Mouse (Mus musculus) c-Kit-positive CD71-negative TER-119-negative erythroid progenitor cells, embryonic 14.5 days (primary cell): ENCODE measurements around the gene Mical3.

Source experiments
- DNase-seq: peaks from one replicate; pipeline ENCODE4 v3.0.0-alpha.2; 2013; ENCODE audit warnings: low read depth

The Mical3 gene

DNA sequence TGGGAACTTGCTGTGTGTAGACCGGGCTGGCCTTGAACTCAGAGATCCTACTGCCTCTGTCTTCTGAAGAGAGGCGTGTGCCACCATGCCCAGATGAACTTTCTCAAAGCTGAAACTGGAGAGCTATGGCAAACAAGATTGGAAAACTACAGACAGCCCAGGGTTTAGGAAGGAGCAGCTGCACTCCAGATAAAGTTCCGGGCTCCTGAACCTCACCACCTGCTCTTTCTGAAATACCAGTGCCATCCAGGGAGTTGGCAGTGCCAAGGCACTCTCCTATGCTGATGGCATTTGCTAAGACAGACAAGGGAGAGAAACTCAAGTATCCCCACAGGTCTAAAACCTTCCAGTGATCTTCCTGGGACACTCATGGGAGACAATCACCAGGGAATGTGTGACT lies 166.6 kb downstream of the Mical3 start:
- DNase-seq, result no peak

- no peak for DNase-seq
These were observed 170.3 kb downstream of the Mical3 start for GRCm38 (mm10) chr6:120960338-120961030.

- no peak for DNase-seq
These were observed 173.5 kb downstream of the Mical3 start for GRCm38 (mm10) chr6:120957331-120957730.

GRCm38 (mm10) chr6:120956259-120957161 lies 174.3 kb downstream of the Mical3 start:
- peak; percentile 71 for DNase-seq

- DNase-seq, result peak; percentile 46
These were observed 175.6 kb downstream of the Mical3 start for GRCm38 (mm10) chr6:120955215-120955614.

GRCm38 (mm10) chr6:120954241-120954640 lies 176.6 kb downstream of the Mical3 start:
- no peak for DNase-seq

GRCm38 (mm10) chr6:120952475-120952874 lies 178.3 kb downstream of the Mical3 start:
- no peak for DNase-seq

DNA sequence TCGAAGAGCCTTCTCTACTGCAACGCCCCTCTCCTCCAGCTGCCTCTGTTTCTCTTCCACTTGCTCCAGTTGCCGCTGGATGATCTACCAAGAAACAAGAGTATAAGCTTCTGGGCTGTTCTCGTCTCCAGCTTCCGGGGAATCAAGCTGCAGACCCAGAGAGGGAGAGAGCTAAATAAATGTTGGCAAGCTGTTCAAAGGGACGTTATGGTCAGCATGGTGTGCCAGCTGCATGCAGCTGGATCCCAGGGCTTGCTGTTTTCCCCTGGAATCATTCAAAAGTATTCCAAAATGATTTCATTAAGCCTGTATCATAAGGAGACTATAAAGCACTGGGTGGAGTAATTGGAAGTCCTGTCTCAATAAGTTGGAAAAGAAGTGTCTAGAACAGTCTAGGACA lies 179.5 kb downstream of the Mical3 start:
- DNase-seq, result no peak

DNA sequence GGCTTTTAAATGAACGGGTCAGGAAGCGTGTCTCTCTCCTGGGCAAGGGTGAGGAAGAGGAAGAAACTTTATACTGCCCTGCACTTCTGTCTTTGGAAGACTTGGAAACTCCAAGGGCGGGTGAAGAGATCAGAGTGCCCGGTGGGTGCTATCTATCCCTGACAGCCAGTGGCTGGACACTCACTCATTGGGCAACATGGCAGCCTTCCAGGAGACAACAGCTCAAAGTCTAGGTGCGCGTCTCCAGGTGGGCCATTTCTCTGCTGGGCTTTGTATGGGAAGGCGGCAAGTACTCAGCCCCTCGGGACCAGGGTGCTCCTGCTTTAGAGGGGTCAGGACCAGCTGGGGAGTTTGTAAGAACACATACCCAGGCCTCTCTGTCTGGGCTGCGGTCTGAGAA lies 185.3 kb downstream of the Mical3 start:
- DNase-seq, result no peak

DNA sequence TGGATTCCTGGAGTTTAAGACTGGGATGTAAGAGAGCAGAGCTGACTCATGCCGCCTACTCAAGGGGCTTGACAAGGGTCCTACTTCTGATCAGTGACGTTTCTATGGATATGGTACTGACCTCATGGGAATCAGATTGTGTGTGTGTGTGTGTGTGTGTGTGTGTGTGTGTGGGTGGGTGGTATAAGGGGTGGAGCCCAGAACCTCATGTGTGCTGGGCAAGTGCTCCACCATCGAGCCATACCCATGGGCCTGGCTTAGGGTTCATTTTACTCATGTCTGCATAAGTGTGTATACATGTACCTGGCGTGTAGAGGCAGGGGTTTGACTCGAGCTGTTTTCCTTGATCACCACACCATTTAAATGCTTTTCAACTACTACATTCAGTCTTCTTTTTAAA lies 186.8 kb downstream of the Mical3 start:
- no peak for DNase-seq

DNA sequence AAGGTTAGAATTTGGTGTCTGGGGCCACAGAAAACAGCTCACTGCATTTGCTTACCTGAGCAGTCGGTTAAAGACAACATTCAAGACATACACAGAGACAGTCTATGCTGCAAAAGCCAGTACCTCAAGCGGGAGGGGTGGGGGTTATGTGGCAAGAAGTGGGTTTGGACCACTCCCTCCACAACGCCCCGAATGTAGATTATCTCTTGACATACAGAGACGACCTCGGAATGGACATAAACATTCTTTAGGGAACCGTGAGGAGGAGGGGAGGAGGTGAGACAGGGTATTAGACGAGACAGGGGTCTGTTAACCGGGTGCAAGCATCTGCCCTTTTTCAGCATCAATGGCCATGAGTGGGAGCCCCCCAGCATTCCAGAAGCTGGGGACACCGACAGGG lies 187.2 kb downstream of the Mical3 start:
- no peak for DNase-seq

- no peak for DNase-seq
These were observed 187.7 kb downstream of the Mical3 start for GRCm38 (mm10) chr6:120943079-120943478.

DNA sequence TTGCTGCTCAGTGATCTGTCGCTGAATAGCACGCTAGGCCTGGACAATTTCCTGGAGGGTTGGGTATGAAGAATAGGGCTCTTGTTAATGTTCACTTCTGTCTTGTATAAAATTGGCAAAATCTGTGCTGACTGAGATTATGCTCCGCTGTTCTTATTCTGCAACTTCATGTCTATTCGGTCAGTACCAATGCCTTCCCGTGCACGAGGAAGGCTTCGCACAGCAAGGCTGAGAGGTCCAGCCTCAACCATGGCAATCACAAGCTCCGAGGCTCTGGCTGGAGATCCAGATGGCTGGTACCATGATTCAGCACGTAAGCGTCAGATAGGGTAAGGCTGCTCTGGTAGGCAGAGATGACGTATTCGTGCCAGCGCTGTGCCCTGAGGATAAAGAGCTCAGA lies 189.2 kb downstream of the Mical3 start:
- no peak for DNase-seq

DNA sequence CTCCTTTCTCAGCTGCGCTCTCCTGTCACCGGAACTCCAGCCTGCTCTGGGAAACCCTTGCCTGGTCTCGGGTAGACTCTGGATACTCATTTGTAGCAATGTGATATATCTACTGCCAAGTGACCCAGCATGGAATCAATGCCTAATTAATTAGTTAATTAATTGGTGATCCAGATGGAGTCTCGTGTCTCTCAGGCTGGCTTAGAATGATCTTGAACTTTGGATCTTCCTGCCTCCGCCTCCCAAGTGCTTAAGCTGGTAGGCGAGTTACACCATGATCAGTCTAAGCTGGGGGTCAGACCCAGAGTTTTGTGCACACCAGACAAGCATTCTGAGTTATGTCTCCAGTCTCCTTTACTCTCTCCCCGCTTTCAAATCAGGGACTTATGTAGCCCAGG lies 189.7 kb downstream of the Mical3 start:
- DNase-seq, result no peak

GRCm38 (mm10) chr6:120940446-120941083 lies 190.2 kb downstream of the Mical3 start:
- DNase-seq, result no peak

GRCm38 (mm10) chr6:120939783-120940182 lies 191.0 kb downstream of the Mical3 start:
- no peak for DNase-seq

- no peak for DNase-seq
These were observed 191.9 kb downstream of the Mical3 start for GRCm38 (mm10) chr6:120938763-120939450.

DNA sequence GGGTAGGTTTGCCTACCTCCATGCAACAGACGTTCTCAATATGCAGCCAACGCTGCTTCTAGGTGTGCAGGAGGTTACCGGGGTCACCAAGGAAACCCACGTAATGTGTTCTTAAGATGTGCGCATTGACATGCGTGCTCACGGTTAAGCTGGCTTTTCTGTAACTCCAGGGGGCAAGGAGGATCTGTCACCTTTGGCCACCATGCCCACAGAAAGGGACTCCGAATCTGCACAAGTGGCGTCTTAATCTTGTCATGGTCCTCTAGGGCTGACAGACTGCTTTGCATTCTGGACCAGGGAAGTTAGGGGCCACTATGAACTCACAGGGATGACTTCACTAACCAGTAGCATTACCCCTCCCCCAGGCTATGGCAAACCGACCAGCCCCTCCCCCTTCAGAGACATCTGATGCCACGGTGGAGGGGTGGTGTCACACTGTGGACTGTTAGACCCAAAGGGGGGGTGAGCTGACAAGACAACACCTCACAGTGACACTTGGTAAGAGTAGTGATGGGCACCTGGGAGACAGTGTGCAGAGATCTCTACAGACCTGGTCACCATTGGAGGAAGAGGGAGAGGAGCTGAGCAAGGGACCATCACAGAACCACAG lies 192.7 kb downstream of the Mical3 start:
- DNase-seq, result no peak

DNA sequence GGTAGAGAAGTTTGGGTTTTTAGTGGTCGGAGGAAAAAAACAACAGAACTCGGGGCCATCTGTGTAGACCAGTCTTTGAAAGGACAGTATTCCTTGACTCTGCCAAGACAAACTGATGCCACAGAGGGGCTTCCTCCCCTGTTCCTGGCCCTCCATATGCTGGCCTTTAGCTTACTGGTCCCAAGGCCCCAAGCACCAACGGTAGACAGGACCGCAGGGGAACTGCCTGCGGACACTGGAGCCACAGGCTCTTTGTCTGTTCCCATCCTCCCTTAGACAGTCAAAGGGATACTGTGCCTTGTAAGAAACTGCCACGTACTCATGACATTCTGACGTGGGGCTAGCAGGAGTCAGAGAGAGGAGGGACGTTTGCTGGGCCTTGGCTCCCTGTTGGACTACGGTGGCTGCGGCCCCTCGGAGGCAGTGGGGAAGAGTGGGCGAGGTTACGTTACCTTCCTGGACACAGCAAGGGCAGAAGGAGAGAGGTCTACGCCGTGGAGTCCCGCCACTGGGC lies 193.6 kb downstream of the Mical3 start:
- DNase-seq, result no peak

GRCm38 (mm10) chr6:120934176-120934575 lies 196.6 kb downstream of the Mical3 start:
- no peak for DNase-seq

- no peak for DNase-seq
These were observed 197.1 kb downstream of the Mical3 start for GRCm38 (mm10) chr6:120933670-120934069.

DNA sequence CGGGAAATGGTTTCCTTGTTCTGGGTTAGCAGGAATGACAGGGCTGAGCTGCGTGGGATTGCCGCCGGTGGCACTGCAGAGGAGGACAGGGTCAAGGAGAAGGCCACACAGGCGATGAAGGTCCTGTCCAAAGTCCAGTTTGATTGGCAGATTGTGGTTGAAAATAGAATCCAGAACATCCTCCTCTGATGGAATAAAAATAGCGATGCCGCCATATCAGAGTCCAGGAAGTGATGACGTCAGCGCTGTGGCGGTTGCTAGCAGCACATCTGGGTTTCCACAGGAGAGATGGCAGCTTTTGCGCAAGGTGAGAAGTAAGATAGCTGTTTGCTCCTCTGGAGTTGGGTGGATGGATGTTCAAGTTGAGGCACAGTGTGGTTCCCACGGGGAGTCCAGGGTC lies 198.2 kb downstream of the Mical3 start:
- DNase-seq, result no peak
